ENCODE assay signal across 7 mouse cellular contexts in genomic region chr7:45481374-45481927, GRCm38 (mm10). TPM values are rescaled to one million over a fixed set of nuclear protein-coding genes. Genes with fewer than 3 reads are reported as not detected.
DNase-seq lines count a peak whose midpoint lies in the region; ATAC-seq lines count a peak whose summit lies in the region.

TSS of gene Tulp2 (plus strand) at chr7:45481877.

- no peaks in the 10 kb centered on the region for H3K4me1 ChIP-seq in forebrain, embryonic 13.5 days
- H3K4me1 ChIP-seq in hindbrain, embryonic 16.5 days (ENCODE audit: control insufficient read depth, insufficient read depth, low read depth, low read length): no peaks in the 10 kb centered on the region

- ATAC-seq in CD4-positive, CD25-positive, alpha-beta regulatory T cell, adult 4 months: peak; percentile 80
- peak; percentile 89 for ATAC-seq in forebrain, embryonic 13.5 days
- peak; percentile 90 for ATAC-seq in hindbrain, embryonic 16.5 days
- ATAC-seq in megakaryocyte progenitor cell, adult 5-6 weeks (replicated peaks; ENCODE audit: poor library complexity): peak; percentile 89

- intact Hi-C loops in left cerebral cortex, postnatal 25 days (cut with DNase I): no loop called here

- no peaks in the 10 kb centered on the region for H3K27me3 ChIP-seq in forebrain, embryonic 13.5 days
- no peaks in the 10 kb centered on the region for H3K27me3 ChIP-seq in hindbrain, embryonic 16.5 days (replicated peaks; ENCODE audit: control insufficient read depth, insufficient read depth, low read length)

- peak; percentile 83 for DNase-seq in NIH3T3 (ENCODE audit: low read depth)
- DNase-seq in left cerebral cortex, postnatal 25 days (ENCODE audit: low spot score in 2 of 2): peak; percentile 58 to 79
- DNase-seq in right cerebral cortex, postnatal 36 days (ENCODE audit: low spot score in 2 of 2): peak; percentile 56 to 72

- H3K9me3 ChIP-seq in forebrain, embryonic 13.5 days (replicated peaks): no peaks in the 10 kb centered on the region
- H3K9me3 ChIP-seq in hindbrain, embryonic 16.5 days (ENCODE audit: control insufficient read depth, low read length): no peaks in the 10 kb centered on the region

- 57% methylated on average over 15 of the region's 15 CpGs for WGBS in forebrain, embryonic 13.5 days
- WGBS in hindbrain, embryonic 16.5 days: 47% methylated on average over 15 of the region's 15 CpGs

- no peak within 1 kb of the TSS for H3K9ac ChIP-seq in forebrain, embryonic 13.5 days
- no peak within 1 kb of the TSS for H3K9ac ChIP-seq in hindbrain, embryonic 16.5 days (ENCODE audit: low read depth, low read length)

- H3K27ac ChIP-seq in forebrain, embryonic 13.5 days: no peak within 1 kb of the TSS
- no peak within 1 kb of the TSS for H3K27ac ChIP-seq in hindbrain, embryonic 16.5 days (ENCODE audit: low read depth, low read length)

- H3K36me3 ChIP-seq in forebrain, embryonic 13.5 days (ENCODE audit: poor library complexity, severe bottlenecking): no peaks in the 10 kb centered on the region
- no peaks in the 10 kb centered on the region for H3K36me3 ChIP-seq in hindbrain, embryonic 16.5 days (ENCODE audit: control insufficient read depth, insufficient read depth, low read length)

- H3K4me2 ChIP-seq in forebrain, embryonic 13.5 days: no peak within 1 kb of the TSS
- no peak within 1 kb of the TSS for H3K4me2 ChIP-seq in hindbrain, embryonic 16.5 days (ENCODE audit: low read length)

- no peak within 1 kb of the TSS for H3K4me3 ChIP-seq in forebrain, embryonic 13.5 days
- no peak within 1 kb of the TSS for H3K4me3 ChIP-seq in hindbrain, embryonic 16.5 days (ENCODE audit: low read length)

RNA-seq across cellular contexts. Expression of gene Tulp2, which starts in this region (rescaled TPM):
- 1 to 10 TPM; 1.2 TPM for polyA plus RNA-seq in CD4-positive, CD25-positive, alpha-beta regulatory T cell, adult 4 months (2017; shearing (Covaris generic))
- polyA plus RNA-seq in forebrain, embryonic 13.5 days (2015; fragmentation: Nextera tagmentation; extraction: Ambion mirVana): 0.11 and 0.22 TPM in 2 replicates
- polyA plus RNA-seq in hindbrain, embryonic 16.5 days (2015; fragmentation: Nextera tagmentation; extraction: Ambion mirVana): 0.20 and 0.30 TPM in 2 replicates
- total RNA-seq in left cerebral cortex, postnatal 25 days (2021): not detected
- 0.07 TPM in 1 of 2 replicates, not detected in the other for total RNA-seq in megakaryocyte progenitor cell, adult 5-6 weeks (2015)
- total RNA-seq in megakaryocyte progenitor cell, adult 5-6 weeks (2017): not detected in 2 replicates

Comparison
In these comparisons a context has a peak if more than half of its experiments do, and no peak if none do; other contexts are left out.
1. Peak in ATAC-seq in forebrain, embryonic 13.5 days; RNA of the gene not detected or under 1 TPM.
2. Peak in ATAC-seq in hindbrain, embryonic 16.5 days; RNA of the gene not detected or under 1 TPM.
3. Peak in DNase-seq in left cerebral cortex, postnatal 25 days; RNA of the gene not detected or under 1 TPM.
4. Peak in ATAC-seq in megakaryocyte progenitor cell, adult 5-6 weeks; RNA of the gene not detected or under 1 TPM.